Mouse (Mus musculus) left cerebral cortex, adult 18-20 months (tissue): ENCODE measurements around the gene Vmn2r3. TPM values are rescaled to one million over a fixed set of nuclear protein-coding genes. Genes with fewer than 3 reads are reported as not detected.
"Not testable (repeated sequence)": the region's sequence is repeated elsewhere in the genome, so short reads cannot be mapped to it uniquely, and the experiment has no call there.

Source experiments
- DNase-seq, 2 experiments: peaks; one replicate each; pipeline ENCODE4 v3.0.0; 2021 to 2022; ENCODE audit warnings: low spot score in 2 of 2, mixed read lengths in 1 of 2
- long read RNA-seq, 2 experiments: library from polyadenylated mRNA; stranded (forward); transcript quantifications; one replicate each; pipeline ENCODE4 v2.0.0; 2021
- total RNA-seq, 2 experiments: library from RNA; stranded (reverse); gene quantifications; 2 replicates each; pipeline ENCODE4 v1.2.3; 2021

Vmn2r3 gene
- total RNA-seq: not detected
- long read RNA-seq, experiment 1: 0 reads
- long read RNA-seq, experiment 2: 0 reads

DNA sequence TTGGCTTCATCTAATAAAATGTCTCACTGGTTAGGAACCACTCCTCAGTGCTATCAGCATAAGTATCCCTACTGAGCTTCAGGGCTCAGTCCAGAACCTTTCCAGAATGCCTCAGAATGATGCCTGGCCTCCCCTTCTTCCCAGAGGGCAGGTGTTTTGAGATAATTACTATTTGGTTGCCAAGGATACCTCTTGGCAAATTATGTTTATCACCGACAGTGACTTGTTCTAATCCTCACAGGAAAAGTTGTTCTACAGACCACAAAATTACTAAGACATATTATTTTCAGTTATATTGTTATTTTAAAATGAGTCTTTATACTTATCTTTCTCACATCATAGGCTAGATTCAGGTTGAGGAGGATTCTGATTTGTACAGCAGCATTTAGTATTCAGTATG lies at the start of gene Vmn2r3:
Gene Vmn2r3, minus strand, starts transcription at position 101 of the 400 bp plus-strand sequence.
- no peak for DNase-seq

DNA sequence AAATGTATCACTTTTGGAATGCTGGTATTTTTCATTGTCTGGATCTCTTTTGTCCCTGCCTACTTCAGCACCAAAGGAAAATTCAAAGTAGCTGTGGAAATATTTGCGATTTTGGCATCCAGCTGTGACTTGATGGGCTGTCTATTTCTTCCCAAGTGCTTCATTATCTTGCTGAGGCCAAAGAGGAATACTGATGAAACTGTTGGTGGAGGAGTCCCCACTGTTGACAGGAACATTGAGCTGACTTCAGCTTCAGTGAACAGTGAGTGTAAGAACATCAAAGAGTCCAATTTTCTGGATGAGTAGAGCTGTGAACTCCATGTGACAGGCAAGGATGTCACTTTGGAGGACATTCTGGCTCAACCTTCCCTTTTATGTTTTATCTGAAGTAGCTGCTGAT lies 43.0 kb upstream of the Vmn2r3 start:
- no peak for DNase-seq

DNA sequence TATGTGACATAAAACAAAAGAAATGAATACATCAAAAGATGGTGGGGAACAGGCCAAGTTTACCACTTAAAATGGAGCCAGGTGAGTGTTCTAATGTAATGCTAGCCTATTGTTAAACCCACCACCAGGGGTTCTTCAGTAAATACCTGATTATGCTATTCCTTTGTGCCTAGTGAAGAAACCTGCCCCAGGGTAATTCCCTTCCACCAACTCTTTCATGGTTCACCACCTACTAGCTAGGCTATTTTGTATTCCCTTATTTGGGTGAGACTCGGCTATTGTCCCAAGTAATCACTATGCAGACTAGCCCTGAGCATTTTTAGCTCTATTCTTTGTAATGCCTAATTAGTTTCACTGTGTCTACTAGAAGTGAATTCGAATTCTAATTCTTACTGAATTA lies 32.3 kb upstream of the Vmn2r3 start:
- no peak for DNase-seq

DNA sequence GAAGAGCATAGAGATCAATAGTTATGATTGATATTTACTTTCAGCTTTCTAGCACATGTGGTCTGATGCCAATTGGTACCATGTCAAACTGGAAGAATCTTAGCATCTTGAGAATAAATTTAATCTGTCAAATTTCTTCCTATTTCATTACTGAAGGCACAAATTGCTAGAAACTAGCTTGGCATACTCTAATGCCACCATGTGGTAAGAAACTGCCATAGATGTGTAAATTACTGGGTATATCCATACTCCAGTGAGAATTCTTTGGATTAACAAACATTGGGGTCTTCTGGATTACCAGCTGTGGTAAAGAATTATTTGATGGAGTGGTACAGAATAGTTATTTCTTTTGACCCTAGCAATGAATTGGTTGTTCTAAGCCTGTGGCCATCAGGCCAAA lies 17.3 kb upstream of the Vmn2r3 start:
- DNase-seq: no peak

DNA sequence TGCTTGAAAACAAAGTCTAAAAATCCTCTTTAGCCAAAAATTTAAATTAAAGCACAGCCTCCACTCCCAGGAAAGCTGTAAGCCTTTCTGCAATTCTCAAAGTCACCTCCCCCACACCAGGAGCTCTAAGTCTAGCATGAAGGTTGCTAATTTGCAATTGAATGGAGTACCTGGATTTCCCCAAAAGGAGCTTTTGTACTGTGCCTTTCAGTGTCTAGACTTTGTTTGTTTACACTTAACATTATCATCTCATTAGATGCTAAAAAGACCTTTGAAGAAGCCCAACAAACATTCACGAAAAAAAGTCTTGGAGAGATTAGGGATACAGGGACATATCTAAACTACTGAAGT lies 23.8 kb downstream of the Vmn2r3 start:
- DNase-seq: no peak

DNA sequence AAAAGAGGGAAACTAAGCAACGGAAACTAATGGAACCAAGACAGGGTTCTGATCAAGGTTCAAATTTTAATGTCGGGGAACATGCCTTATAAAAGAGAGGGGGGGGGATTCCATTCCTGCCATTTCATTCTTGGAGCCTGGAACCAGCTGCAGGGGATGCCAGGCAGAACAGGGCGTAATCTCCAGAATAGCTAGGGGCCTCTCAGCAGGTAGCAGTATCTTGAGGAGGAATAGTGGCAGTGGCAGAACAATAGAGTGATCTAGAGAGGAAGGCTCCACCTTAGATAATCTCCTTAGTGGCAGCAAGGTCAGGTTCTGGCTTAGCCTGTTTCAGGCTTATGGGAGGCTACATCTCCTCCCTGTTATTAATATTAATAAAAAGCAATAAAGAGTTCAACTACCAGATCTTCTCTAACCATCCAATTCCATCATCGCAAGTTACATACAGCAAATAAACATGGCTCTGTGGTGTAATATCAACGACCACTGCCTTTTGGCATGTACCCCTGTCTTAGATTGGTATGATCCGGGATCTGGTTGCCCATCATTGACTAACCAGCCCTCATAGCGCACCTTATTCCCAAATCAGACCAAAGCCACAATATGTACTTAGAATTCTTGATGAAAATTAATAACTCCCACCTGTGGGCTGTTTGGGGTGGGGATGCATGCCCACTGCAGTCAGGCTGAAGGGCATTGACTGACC lies 24.3 kb downstream of the Vmn2r3 start:
- DNase-seq: not testable (repeated sequence)

DNA sequence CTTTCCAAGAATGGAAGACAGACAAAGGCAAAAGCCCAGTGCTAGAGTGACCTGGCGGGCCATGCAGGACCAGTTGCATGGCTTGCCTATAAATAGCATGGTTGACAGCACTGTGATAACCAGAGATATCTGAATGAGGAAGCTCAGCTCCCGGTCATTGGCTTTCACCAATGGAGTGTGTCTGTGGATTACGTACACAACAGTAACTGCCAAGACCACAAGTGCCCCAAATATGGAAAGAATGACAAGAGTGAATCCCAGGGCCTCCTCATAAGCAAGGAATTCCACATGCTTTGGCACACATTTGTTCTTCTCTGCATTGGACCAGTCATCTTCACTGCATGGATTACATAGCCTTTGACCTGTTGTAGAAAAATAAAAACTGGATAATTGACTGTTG lies 29.9 kb downstream of the Vmn2r3 start:
- DNase-seq: no peak

DNA sequence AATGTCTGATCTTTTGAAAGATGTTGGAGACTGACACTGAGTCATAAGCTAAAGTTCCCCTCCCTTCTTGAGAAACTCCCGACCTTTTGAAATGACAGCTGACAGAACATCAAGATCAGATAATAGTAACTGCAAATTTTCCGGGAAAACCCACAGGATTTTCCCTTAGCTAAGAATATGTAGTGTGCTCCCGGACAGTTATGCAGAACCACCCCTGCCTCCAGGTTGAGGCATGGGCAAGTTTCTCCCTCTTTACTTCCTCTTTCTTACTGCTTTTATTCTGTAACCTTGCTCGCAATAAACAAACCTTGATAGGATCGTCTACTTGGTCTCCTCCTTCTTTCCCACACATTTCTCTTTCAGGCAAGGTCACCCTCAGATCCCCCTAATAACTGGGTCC lies 37.9 kb downstream of the Vmn2r3 start:
- DNase-seq: no peak

DNA sequence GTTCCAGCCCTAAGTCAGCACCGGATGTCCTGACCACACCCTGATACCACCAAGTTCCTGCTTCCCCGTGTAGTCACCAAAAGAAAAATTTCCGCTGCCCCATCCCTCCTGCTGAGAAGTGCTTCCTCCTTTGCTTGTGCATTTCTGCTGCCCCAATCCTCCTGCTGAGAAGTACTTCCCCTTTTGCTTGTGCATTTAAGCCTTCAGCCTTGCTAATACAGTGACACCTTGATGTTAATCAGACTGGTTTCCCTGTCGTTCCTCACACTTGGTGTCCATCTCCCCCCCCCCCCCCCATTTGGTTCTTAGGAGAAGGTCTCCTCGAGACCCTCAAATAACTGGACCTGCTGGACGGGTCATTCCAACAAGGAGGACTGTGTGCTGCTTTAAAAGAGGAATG lies 39.0 kb downstream of the Vmn2r3 start:
- DNase-seq: not testable (repeated sequence)

DNA sequence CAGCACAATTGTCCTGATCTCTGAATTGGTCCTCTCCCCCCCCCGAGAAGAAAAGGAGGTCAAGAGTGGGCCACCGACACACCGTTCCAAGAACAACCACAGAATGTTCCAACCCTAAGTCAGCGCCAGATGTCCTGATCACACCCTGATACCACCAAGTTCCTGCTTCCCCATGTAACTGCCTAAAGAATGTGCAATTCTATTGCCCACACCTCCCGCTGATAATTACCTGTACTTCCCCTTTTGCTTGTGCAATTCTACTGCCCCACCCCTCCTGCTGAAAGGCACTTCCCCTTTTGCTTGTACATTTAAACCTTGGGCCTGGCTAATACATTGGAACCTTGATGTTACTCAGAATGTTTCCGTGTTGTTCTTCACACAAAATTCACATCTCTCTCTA lies 54.0 kb downstream of the Vmn2r3 start:
- not testable (repeated sequence) for DNase-seq

DNA sequence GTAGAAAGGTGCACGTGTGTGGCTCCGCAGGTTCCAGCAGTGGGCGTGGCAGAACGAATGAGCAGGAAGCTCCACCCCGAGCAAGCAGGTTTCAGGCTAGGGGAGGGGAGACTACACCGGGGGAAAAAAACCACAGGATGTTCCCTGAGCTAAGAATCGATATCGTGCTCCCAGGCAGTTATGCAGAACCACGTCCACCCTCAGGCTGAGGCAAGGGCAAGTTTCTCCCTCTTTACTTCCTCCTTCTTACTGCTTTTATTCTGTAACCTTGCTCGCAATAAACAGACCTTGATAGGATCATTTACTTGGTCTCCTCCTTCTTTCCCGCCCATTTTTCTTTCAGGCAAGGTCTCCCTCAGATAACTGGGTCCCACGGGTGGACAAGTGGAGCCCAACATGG lies 55.9 kb downstream of the Vmn2r3 start:
- DNase-seq: not testable (repeated sequence)

DNA sequence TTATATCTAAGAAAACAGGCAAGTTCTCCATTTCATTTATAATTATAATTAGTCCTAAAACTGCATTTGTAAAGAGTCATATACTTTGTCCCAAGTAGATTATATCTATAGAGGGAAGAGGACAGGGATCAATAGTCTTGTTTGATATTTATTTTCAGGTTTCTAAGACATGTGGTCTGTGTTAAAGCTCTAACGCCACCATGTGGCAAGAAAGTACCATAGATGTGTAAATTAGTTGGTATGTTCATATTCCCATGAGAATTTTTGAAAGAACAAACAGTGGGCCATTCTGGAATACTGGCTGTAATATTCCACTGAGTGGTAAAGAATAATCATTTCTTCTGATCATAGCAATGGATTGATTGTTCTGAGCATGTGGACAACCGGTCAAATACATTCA lies 62.3 kb downstream of the Vmn2r3 start:
- no peak for DNase-seq

Other genes with a start within 250 kb of the Vmn2r3 start
- gene Vmn2r1, start 208.2 kb downstream of the Vmn2r3 start, total RNA-seq: under 1 TPM; 0.33 to 0.58 TPM
- not detected for gene Vmn2r2, start 147.8 kb downstream of the Vmn2r3 start, total RNA-seq
- gene Vmn2r4, start 125.7 kb upstream of the Vmn2r3 start, total RNA-seq: not detected
- not detected for gene Vmn2r5, start 220.1 kb upstream of the Vmn2r3 start, total RNA-seq